Mouse (Mus musculus) splenic B cell, adult 2 months (primary cell): ENCODE measurements at regions not wholly inside any gene's neighbourhood (a gene's known extent, or its start where the extent isn't known, plus 50 kb on each side); places are given as distances from the start of the nearest gene placed in this dataset.

ENCODE experiments used
- DNase-seq: peaks from one replicate; pipeline ENCODE4 v3.0.0-alpha.2; 2011; ENCODE audit warnings: low read depth, low spot score
- H3K27me3 ChIP-seq: 2 replicates; pipeline ENCODE4 v1.6.1; 2012; ENCODE audit warnings: mild to moderate bottlenecking, low read length, moderate library complexity, mixed read lengths; ENCODE audit not compliant: control insufficient read depth, poor library complexity, insufficient read depth, severe bottlenecking
- H3K36me3 ChIP-seq: 2 replicates; pipeline ENCODE4 v1.6.1; 2012; ENCODE audit warnings: mild to moderate bottlenecking, low read length, moderate library complexity, mixed read lengths; ENCODE audit not compliant: control insufficient read depth, poor library complexity, insufficient read depth, severe bottlenecking

DNA sequence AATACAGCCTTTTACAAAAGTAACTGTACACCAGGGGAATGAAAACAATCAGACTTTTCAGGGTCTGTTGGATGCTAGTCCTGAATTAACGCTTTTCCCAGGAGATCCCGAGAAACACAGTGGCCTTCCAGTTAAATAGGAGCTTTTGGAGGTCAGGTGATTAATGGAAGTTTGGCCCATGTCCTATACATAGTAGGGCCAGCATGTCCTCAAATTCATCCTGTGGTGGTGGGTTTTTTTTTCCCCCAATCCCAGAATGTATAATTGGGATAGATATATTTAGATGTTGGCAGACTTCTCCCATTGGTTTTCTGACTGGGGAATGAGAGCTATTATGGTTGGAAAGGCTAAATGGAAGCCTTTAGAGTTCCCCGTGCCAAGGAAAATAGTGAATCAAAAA lies 77.6 kb downstream of the Cd200 start:
- DNase-seq = no peak
- H3K27me3 ChIP-seq = no peaks in the 10 kb centered on the region

DNA sequence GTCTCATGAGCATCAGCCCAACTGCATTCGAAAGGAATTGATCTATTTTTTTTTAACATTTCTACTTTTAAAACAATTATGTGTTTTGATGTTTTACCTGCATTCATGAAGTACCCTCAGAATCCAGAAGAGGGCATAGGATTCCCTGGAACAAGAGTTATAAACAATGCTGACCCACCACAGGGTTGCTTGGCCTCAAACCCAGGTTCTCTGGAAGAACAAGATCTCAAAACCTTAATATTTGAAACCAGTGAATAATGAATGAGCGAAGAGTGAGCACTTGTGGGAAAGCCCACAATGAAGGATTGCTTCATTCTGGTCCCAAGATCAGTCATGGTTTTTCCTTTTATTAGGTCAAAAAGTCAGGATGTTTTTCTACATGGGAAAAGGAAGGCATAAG lies 78.6 kb downstream of the Cd200 start:
- Histone ChIP-seq H3K36me3 (no peaks in the 10 kb centered on the region), H3K27me3 (no peaks in the 10 kb centered on the region)
- peak; percentile 40 for DNase-seq

More for the DNA sequence above, 77.6 kb downstream of the Cd200 start:
- H3K36me3 ChIP-seq = no peaks in the 10 kb centered on the region

DNA sequence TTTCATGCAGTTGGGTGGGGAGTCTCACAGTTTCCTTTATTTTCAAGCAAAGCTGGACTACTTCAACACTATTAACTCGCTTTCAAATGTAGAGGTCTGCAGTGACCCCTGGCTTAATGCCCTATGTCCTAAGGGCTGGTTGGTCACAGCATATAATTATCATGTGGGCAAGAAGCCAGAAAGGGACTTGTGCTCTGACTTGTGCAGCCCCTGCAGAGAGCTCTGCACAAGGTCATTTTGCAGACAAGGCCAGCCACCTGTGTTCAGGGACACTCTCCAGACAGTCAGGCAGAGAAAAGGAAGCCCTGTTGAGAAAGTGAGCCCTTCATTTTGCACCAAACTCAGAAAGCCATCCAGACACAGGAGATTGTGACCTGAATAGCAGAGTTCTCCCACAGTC lies 79.1 kb downstream of the Cd200 start:
- DNase-seq = no peak
- H3K27me3 ChIP-seq = no peaks in the 10 kb centered on the region
- H3K36me3 ChIP-seq = no peaks in the 10 kb centered on the region

- DNase-seq = no peak
- no peaks in the 10 kb centered on the region for H3K27me3 ChIP-seq
- H3K36me3 ChIP-seq = no peaks in the 10 kb centered on the region
Measured at GRCm38 (mm10) chr16:45327103-45327502, 81.8 kb downstream of the Cd200 start.

DNA sequence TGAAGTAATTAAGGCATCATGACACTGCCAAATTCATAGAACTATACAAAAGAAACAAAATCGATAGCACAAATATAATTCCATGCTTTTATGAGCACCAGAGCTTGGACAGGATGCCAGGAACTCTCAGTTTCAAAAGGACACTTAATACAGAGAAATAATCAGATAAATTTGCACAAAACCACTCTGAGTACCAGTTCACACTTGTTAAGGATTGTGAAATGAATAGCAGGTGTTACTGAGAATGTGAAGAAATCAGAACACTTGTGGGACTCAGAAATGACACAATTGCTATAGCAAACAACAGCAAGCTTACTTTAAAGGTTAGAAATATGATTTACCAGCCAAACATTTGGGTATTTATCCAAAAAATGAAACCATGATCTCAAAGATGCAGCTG lies 87.4 kb downstream of the Btla start:
- DNase-seq = no peak
- Histone ChIP-seq H3K36me3 (no peaks in the 10 kb centered on the region), H3K27me3 (no peaks in the 10 kb centered on the region)
